Mouse (Mus musculus): ENCODE measurements around the gene Adgrl4. TPM values are rescaled to one million over a fixed set of nuclear protein-coding genes. Genes with fewer than 3 reads are reported as not detected.

Adgrl4 gene
- polyA plus RNA-seq, 1 experiment = not detected

GRCm38 (mm10) chr3:151591904-151592303, 154.2 kb downstream of the Adgrl4 start:
- no peak overlapping the region for H3K27ac ChIP-seq (ENCODE audit: insufficient read depth, low read depth, low read length)
- no peaks in the 10 kb centered on the region for H3K4me1 ChIP-seq (ENCODE audit: control insufficient read depth, insufficient read depth, low read length)
- TF ChIP-seq POLR2A (IDR thresholded peaks at IDR 0.05; ENCODE audit: insufficient read depth, low read depth, low read length) (no peak), CTCF (IDR thresholded peaks at IDR 0.05; ENCODE audit: insufficient read depth, low read depth, low read length) (no peak)
- no peak overlapping the region for H3K4me3 ChIP-seq (ENCODE audit: insufficient read depth, low read depth, low read length)

Measured in olfactory bulb, adult 2 months (tissue).